Mouse (Mus musculus) kidney, adult 2 months (tissue): ENCODE results near the gene Lamp2.

Experiments used
- CTCF ChIP-seq: fragments of 200-500 bp; conservative IDR thresholded peaks from 2 replicates; pipeline ENCODE4 v1.5.1; 2011; ENCODE audit warnings: low read depth, mild to moderate bottlenecking, control low read depth, low read length, moderate library complexity, mixed read lengths; ENCODE audit not compliant: insufficient read depth, insufficient read length
- POLR2A ChIP-seq: fragments of 200-500 bp; IDR thresholded peaks from one replicate; pipeline ENCODE4 v1.6.1; 2011; ENCODE audit warnings: low read depth, low read length, control low read depth

DNA sequence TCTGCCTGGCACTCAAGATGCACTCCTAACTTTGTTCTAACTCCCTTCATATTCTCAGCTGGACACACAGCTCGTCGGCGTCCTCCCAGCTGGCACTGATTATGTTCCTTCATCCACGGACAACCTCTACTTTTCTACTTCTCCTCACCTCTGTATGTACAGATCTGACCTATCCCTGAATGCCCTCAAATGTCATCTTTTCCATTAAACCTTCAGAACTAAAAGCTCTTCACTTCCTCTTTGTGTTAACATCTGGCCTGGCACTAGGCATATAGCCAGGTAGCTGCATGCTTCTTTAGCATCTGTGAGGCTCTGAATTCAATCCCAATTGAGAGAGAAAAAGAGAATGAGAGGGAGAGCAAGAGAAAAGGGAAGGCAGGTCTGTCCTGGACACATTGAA, 26.8 kb downstream of the Lamp2 start:
- no peak for TF ChIP-seq CTCF
- TF ChIP-seq POLR2A, result no peak
